Mouse (Mus musculus) cerebellum, postnatal 25 days (tissue): ENCODE data around the gene Tacc2.
A peak's percentile ranks its signal among the peaks of the same experiment; 100 is the strongest.

Experiments used
- DNase-seq, 2 experiments: peaks; one replicate each; pipeline ENCODE4 v3.0.0; 2021; ENCODE audit warnings: mixed read lengths in 2 of 2

The Tacc2 gene

GRCm38 (mm10) chr7:130621953-130622352, 44.7 kb downstream of the Tacc2 start:
- DNase-seq, result no peak

GRCm38 (mm10) chr7:130622359-130622758, 45.1 kb downstream of the Tacc2 start:
- DNase-seq, result peak in 1 of 2 experiments; percentile 16

GRCm38 (mm10) chr7:130624299-130624698, 47.1 kb downstream of the Tacc2 start:
- DNase-seq, result no peak

- peak; percentile 42 for DNase-seq
Measured at GRCm38 (mm10) chr7:130625361-130625760, 48.1 kb downstream of the Tacc2 start.

- DNase-seq, result no peak
Measured at GRCm38 (mm10) chr7:130628601-130629000, 51.4 kb downstream of the Tacc2 start.

GRCm38 (mm10) chr7:130629999-130630398, 52.8 kb downstream of the Tacc2 start:
- no peak for DNase-seq

GRCm38 (mm10) chr7:130630956-130631355, 53.7 kb downstream of the Tacc2 start:
- DNase-seq, result peak in 1 of 2 experiments; percentile 37

- peak in 1 of 2 experiments; percentile 31 for DNase-seq
Measured at GRCm38 (mm10) chr7:130631553-130632378, 54.5 kb downstream of the Tacc2 start.

- no peak for DNase-seq
Measured at GRCm38 (mm10) chr7:130632379-130632732, 55.1 kb downstream of the Tacc2 start.

- no peak for DNase-seq
Measured at GRCm38 (mm10) chr7:130634259-130634871, 57.1 kb downstream of the Tacc2 start.

- DNase-seq, result no peak
Measured at GRCm38 (mm10) chr7:130635212-130635611, 58.0 kb downstream of the Tacc2 start.

GRCm38 (mm10) chr7:130636274-130636673, 59.0 kb downstream of the Tacc2 start:
- no peak for DNase-seq

- DNase-seq, result no peak
Measured at GRCm38 (mm10) chr7:130636902-130637301, 59.7 kb downstream of the Tacc2 start.

- DNase-seq, result no peak
Measured at GRCm38 (mm10) chr7:130637811-130638210, 60.6 kb downstream of the Tacc2 start.

- no peak for DNase-seq
Measured at GRCm38 (mm10) chr7:130640681-130641080, 63.4 kb downstream of the Tacc2 start.

- no peak for DNase-seq
Measured at GRCm38 (mm10) chr7:130645332-130645993, 68.2 kb downstream of the Tacc2 start.

GRCm38 (mm10) chr7:130645994-130646761, 68.9 kb downstream of the Tacc2 start:
- DNase-seq, result peak; percentile 38 to 44

GRCm38 (mm10) chr7:130646762-130647139, 69.5 kb downstream of the Tacc2 start:
- peak; percentile 21 to 37 for DNase-seq

- DNase-seq, result no peak
Measured at GRCm38 (mm10) chr7:130648061-130648460, 70.8 kb downstream of the Tacc2 start.

GRCm38 (mm10) chr7:130649257-130649656, 72.0 kb downstream of the Tacc2 start:
- no peak for DNase-seq

GRCm38 (mm10) chr7:130650621-130651020, 73.4 kb downstream of the Tacc2 start:
- DNase-seq, result no peak

GRCm38 (mm10) chr7:130653036-130653555, 75.9 kb downstream of the Tacc2 start:
- DNase-seq, result no peak

- no peak for DNase-seq
Measured at GRCm38 (mm10) chr7:130654562-130654961, 77.3 kb downstream of the Tacc2 start.
